Mouse (Mus musculus): ENCODE results near the gene Suds3.

Suds3 gene

GRCm38 (mm10) chr5:117115836-117116366 lies at the start of gene Suds3:
Gene Suds3 (minus strand): TSS chr5:117116113.
- peak; percentile 97 for DNase-seq

- no peak for DNase-seq
Measured at GRCm38 (mm10) chr5:117164923-117165322, 49.0 kb upstream of the Suds3 start.

- DNase-seq = no peak
Measured at GRCm38 (mm10) chr5:117164516-117164915, 48.6 kb upstream of the Suds3 start.

- no peak for DNase-seq
Measured at GRCm38 (mm10) chr5:117163790-117164189, 47.9 kb upstream of the Suds3 start.

- DNase-seq = no peak
Measured at GRCm38 (mm10) chr5:117160499-117160898, 44.6 kb upstream of the Suds3 start.

- DNase-seq = no peak
Measured at GRCm38 (mm10) chr5:117159805-117160291, 43.9 kb upstream of the Suds3 start.

- no peak for DNase-seq
Measured at GRCm38 (mm10) chr5:117159326-117159725, 43.4 kb upstream of the Suds3 start.

GRCm38 (mm10) chr5:117158335-117159018 lies 42.6 kb upstream of the Suds3 start:
- peak; percentile 49 for DNase-seq

- peak; percentile 75 for DNase-seq
Measured at GRCm38 (mm10) chr5:117153527-117154091, 37.7 kb upstream of the Suds3 start.

- DNase-seq = no peak
Measured at GRCm38 (mm10) chr5:117152944-117153343, 37.0 kb upstream of the Suds3 start.

- DNase-seq = no peak
Measured at GRCm38 (mm10) chr5:117150068-117150467, 34.2 kb upstream of the Suds3 start.

GRCm38 (mm10) chr5:117149054-117149942 lies 33.4 kb upstream of the Suds3 start:
- no peak for DNase-seq

- no peak for DNase-seq
Measured at GRCm38 (mm10) chr5:117147187-117148095, 31.5 kb upstream of the Suds3 start.

GRCm38 (mm10) chr5:117146165-117146564 lies 30.3 kb upstream of the Suds3 start:
- DNase-seq = no peak

- peak; percentile 67 for DNase-seq
Measured at GRCm38 (mm10) chr5:117143721-117144135, 27.8 kb upstream of the Suds3 start.

- no peak for DNase-seq
Measured at GRCm38 (mm10) chr5:117140374-117140773, 24.5 kb upstream of the Suds3 start.

- DNase-seq = no peak
Measured at GRCm38 (mm10) chr5:117139822-117140221, 23.9 kb upstream of the Suds3 start.

GRCm38 (mm10) chr5:117138295-117138988 lies 22.5 kb upstream of the Suds3 start:
- DNase-seq = peak; percentile 45

- no peak for DNase-seq
Measured at GRCm38 (mm10) chr5:117137594-117137993, 21.7 kb upstream of the Suds3 start.

GRCm38 (mm10) chr5:117137011-117137410 lies 21.1 kb upstream of the Suds3 start:
- peak; percentile 19 for DNase-seq

GRCm38 (mm10) chr5:117136570-117136969 lies 20.7 kb upstream of the Suds3 start:
- no peak for DNase-seq

All from kidney, postnatal 10 days (tissue).